Mouse (Mus musculus): Measurements from ENCODE around the gene Gm26602. TPM values are rescaled to one million over a fixed set of nuclear protein-coding genes. Genes with fewer than 3 reads are reported as not detected.

The Gm26602 gene
- not detected in 2 replicates for polyA plus RNA-seq (2012; rRNA removed)

- DNase-seq (ENCODE audit: low read depth), result no peak
These were observed at the start of gene Gm26602 for GRCm38 (mm10) chr10:79910556-79910955. TSS of gene Gm26602 (plus strand) at chr10:79910856.

GRCm38 (mm10) chr10:79861230-79862048 lies 49.2 kb upstream of the Gm26602 start:
- peak; percentile 82 for DNase-seq (ENCODE audit: low read depth)

GRCm38 (mm10) chr10:79862049-79862788 lies 48.4 kb upstream of the Gm26602 start:
- no peak for DNase-seq (ENCODE audit: low read depth)

GRCm38 (mm10) chr10:79862925-79863324 lies 47.7 kb upstream of the Gm26602 start:
- DNase-seq (ENCODE audit: low read depth), result no peak

GRCm38 (mm10) chr10:79864351-79865188 lies 46.1 kb upstream of the Gm26602 start:
- no peak for DNase-seq (ENCODE audit: low read depth)

GRCm38 (mm10) chr10:79865189-79865601 lies 45.5 kb upstream of the Gm26602 start:
- DNase-seq (ENCODE audit: low read depth), result no peak

- DNase-seq (ENCODE audit: low read depth), result no peak
These were observed 44.8 kb upstream of the Gm26602 start for GRCm38 (mm10) chr10:79865801-79866295.

GRCm38 (mm10) chr10:79866601-79867000 lies 44.1 kb upstream of the Gm26602 start:
- no peak for DNase-seq (ENCODE audit: low read depth)

- DNase-seq (ENCODE audit: low read depth), result no peak
These were observed 38.8 kb upstream of the Gm26602 start for GRCm38 (mm10) chr10:79871845-79872244.

- no peak for DNase-seq (ENCODE audit: low read depth)
These were observed 37.8 kb upstream of the Gm26602 start for GRCm38 (mm10) chr10:79872862-79873261.

GRCm38 (mm10) chr10:79873313-79873712 lies 37.3 kb upstream of the Gm26602 start:
- no peak for DNase-seq (ENCODE audit: low read depth)

- DNase-seq (ENCODE audit: low read depth), result no peak
These were observed 36.9 kb upstream of the Gm26602 start for GRCm38 (mm10) chr10:79873715-79874289.

GRCm38 (mm10) chr10:79874290-79874862 lies 36.3 kb upstream of the Gm26602 start, which contains the start of the genes Prtn3 and Plppr3:
TSS of gene Prtn3 (plus strand) at chr10:79874476.
TSS of gene Plppr3 (minus strand) at chr10:79874634.
- DNase-seq (ENCODE audit: low read depth), result no peak

- no peak for DNase-seq (ENCODE audit: low read depth)
These were observed 33.5 kb upstream of the Gm26602 start for GRCm38 (mm10) chr10:79877174-79877573.

GRCm38 (mm10) chr10:79877757-79878156 lies 32.9 kb upstream of the Gm26602 start:
- DNase-seq (ENCODE audit: low read depth), result no peak

GRCm38 (mm10) chr10:79879527-79879926 lies 31.1 kb upstream of the Gm26602 start:
- DNase-seq (ENCODE audit: low read depth), result no peak

GRCm38 (mm10) chr10:79880721-79881120 lies 29.9 kb upstream of the Gm26602 start:
- DNase-seq (ENCODE audit: low read depth), result no peak

GRCm38 (mm10) chr10:79881981-79882380 lies 28.7 kb upstream of the Gm26602 start:
- no peak for DNase-seq (ENCODE audit: low read depth)

GRCm38 (mm10) chr10:79883297-79884084 lies 27.2 kb upstream of the Gm26602 start:
- no peak for DNase-seq (ENCODE audit: low read depth)

- DNase-seq (ENCODE audit: low read depth), result no peak
These were observed 26.2 kb upstream of the Gm26602 start for GRCm38 (mm10) chr10:79884446-79884845.
